Mouse (Mus musculus): ENCODE measurements around the gene Prim2.

Prim2 gene

DNA sequence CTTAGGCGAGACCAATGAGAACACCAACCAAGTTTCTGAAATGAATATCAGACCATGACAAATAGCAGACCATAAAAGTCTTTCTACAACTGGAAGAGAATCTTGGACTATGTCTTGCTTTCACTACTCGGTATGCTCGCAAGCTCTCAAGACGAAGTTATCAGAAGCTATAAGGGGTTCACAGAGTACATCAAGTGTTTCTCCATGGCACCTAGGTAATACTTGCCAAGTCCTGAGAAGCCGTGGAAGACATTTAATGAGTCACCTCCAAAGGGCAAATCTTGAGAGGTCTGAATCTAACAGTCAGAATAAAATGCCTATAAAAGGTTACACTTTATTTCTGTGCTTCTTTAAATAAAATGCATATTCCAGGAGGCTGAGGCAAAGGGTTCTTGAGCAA, 181.2 kb downstream of the Prim2 start:
- no peak for DNase-seq (ENCODE audit: low read depth)

DNA sequence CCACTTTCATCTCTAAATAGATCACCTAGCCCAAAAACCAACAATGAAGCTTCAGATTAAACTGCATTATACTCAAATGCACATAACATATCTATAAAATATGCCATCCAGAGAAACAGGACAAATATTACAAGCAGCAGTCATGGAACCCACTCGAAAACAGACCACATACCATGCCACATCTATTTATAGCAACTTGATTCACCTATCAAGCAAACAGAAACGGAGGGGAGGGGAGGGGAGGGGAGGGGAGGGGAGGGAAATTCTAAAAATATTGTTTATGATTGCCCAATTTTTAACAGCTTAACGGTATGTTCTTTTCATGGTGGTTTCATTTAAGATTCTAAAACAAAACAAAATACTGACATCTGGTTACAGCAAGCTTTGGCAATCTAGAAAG, 185.8 kb downstream of the Prim2 start:
- no peak for DNase-seq (ENCODE audit: low read depth)

DNA sequence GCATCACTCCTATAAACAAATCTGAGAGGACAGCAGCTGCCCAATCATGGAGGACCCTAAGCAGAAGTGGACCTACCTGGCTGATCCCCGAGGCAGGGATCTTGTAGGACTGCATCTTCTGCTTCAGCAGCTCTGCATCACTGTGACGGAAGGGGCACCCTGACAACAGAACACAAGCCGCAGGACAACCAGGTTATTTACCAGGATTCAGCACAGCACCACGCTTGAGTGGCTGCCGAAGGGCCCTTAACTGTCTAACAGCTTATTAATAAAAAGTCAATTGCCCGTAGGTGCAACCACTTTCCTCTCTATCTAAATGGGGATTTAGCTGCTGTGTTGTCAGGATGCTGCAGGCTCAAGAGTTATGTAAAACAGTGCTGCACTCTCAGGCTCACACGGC, 189.2 kb downstream of the Prim2 start:
- DNase-seq (ENCODE audit: low read depth) = no peak

- no peak for DNase-seq (ENCODE audit: low read depth)
These were observed 198.5 kb downstream of the Prim2 start for GRCm38 (mm10) chr1:33471069-33471468.

DNA sequence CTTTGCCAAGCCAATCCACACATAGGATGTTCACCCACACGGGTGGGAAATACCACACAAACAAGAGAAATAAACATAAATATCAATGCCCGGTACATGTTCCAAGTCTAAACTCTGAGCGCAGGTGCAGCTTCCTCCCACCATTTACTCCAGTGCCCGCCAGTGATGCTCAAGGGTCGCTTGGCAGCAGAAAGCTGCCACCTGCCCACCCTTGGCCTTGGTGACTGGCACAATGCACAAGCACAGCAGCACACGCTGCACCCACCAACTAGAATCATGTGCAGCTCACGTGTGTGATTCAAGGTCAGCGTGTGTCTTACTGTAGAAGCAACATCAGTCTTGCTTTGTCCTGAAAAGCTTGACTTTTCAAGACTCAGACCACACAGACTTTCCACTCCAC, 199.4 kb downstream of the Prim2 start:
- DNase-seq (ENCODE audit: low read depth) = no peak

DNA sequence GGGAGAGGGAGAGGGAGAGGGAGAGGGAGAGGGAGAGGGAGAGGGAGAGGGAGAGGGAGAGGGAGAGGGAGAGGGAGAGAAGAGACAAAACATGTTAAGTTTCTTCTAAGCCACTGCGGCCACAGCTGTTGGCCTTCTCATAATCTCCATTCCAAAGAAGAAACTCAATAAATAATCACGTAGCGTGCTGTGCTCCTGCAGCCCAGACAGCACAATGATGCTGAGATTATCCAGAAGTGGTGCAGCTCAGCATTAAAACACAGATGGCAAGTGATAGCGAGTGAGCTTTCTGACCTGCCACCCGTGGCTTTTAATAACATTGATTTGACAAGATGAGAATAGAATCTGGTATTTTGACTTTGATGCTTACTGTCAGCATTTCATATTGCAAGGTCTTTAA, 205.4 kb downstream of the Prim2 start:
- no peak for DNase-seq (ENCODE audit: low read depth)

DNA sequence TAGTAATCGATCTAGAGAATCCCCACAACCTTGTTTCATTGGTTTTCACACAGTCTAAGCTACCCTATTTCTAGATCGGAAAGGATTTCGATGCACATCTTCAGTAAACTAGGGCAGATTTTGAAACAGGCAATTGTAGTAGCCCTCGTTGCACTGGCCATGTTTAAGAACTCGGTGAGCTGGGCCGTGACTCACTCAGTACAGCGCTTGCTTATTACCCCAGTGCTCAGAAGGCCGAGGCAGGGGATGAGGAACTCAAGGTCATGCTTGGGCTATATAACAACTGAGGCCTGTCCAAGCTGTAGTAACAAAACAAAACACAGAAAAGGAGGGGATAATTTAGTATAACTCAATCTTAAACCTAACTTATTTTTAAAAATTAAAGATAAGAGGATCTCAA, 208.9 kb downstream of the Prim2 start:
- no peak for DNase-seq (ENCODE audit: low read depth)

- DNase-seq (ENCODE audit: low read depth) = no peak
These were observed 209.3 kb downstream of the Prim2 start for GRCm38 (mm10) chr1:33460262-33460661.

GRCm38 (mm10) chr1:33458950-33459349, 210.6 kb downstream of the Prim2 start:
- DNase-seq (ENCODE audit: low read depth) = no peak

DNA sequence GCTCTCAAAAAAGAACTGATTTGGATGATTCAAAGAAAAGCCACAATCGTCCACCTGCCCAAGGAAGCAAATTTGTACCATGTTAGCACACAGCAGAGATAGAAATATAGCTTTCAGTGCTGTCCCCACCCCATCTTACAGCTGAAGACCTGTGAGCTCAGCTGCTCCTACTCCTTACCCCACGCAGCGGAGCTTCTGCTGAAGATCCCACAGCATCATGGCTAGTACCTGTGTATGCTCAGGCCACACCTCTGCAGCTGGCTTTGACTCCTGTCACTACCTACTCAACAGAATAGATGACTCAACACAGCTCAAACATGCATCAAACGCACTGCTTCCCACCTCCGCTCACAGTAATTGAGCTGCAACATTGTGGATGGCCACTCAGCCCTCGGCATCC, 215.3 kb downstream of the Prim2 start:
- no peak for DNase-seq (ENCODE audit: low read depth)

DNA sequence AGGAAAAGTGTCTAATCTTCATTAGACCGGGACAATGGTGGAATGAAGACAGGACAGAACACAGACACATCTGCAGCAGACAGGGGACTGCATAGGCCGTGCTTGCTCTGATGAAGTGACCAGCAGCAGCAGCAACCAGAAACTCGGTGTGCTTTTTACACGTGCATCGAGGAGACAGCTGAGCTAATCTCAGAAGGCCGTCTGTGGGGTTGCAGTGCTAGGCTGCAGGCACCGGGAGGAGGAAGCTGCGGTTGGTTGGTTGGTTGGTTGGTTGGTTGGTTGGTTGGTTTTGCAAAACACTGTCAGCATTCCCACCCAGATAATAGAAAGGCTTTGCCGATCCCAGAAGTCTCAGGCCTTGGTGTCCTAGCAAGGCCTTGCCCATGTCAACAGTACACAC, 216.3 kb downstream of the Prim2 start:
- no peak for DNase-seq (ENCODE audit: low read depth)

DNA sequence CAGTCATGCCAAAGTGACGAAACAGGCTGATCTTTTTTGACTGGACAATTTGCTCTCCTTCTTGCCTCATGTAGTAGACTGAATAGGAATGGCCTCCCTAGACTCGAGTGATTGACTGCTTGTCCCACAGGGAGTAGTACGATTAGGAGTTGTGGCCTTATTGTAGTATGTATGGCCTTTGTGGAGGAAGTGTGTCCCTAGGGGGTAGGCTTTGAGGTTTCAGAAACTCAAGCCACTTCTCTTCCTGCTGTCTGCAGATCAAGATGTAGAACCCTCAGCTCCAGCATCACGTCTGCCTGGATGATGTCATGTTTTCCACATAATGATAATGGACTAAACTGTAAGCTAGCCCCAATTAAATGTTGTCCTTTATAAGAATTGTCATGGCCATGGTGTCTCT, 222.4 kb downstream of the Prim2 start:
- no peak for DNase-seq (ENCODE audit: low read depth)

DNA sequence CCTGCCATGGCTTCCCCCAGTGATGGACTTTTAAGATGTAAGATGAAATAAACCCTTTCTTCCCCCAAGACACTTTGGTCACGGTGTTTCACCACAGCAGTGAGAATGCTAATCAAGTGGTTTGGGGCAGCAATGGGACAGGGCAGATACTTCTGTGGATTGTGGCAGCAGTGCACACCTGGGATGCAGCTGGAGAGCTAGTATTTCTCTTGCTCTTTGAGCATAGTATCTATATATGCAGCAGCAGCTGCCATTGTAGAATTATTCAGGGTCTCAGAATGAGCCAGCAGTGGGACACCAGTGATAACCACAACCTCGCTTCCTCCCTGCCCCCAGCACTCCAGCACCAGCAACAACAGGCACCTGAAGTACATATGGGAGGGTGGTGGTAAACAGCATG, 233.4 kb downstream of the Prim2 start:
- DNase-seq (ENCODE audit: low read depth) = no peak

Measured in c-Kit-positive CD71-positive TER-119-negative erythroid progenitor cells, embryonic 14.5 days (primary cell).